Mouse (Mus musculus): ENCODE measurements at regions not wholly inside any gene's neighbourhood (a gene's known extent, or its start where the extent isn't known, plus 50 kb on each side); places are given as distances from the start of the nearest gene placed in this dataset.

- Histone ChIP-seq H3K27ac (ENCODE audit: low read length) (no peak overlapping the region), H3K9me3 (replicated peaks; ENCODE audit: control insufficient read depth, low read length) (no peaks in the 10 kb centered on the region), H3K4me1 (ENCODE audit: control insufficient read depth, insufficient read depth, low read length) (no peaks in the 10 kb centered on the region), H3K4me2 (ENCODE audit: low read depth, low read length) (no peak overlapping the region), H3K4me3 (replicated peaks; ENCODE audit: low read length) (no peak overlapping the region), H3K27me3 (ENCODE audit: control insufficient read depth, insufficient read depth, low read length) (no peaks in the 10 kb centered on the region), H3K36me3 (ENCODE audit: control insufficient read depth, insufficient read depth, low read length) (no peaks in the 10 kb centered on the region), H3K9ac (ENCODE audit: low read length) (no peak overlapping the region)
- WGBS: 89% methylated on average over 2 of the region's 2 CpGs
- ATAC-seq (ENCODE audit: insufficient read depth, low FRiP score): no peak
These were observed 51.6 kb upstream of the BC052040 start for GRCm38 (mm10) chr2:115529878-115530277.

Measured in stomach, embryonic 16.5 days (tissue).